Mouse (Mus musculus) ovary, adult 18-20 months (tissue): ENCODE data around the gene Sdha.

Experiments used
- DNase-seq: peaks from one replicate; pipeline ENCODE4 v3.0.0; 2022; ENCODE audit warnings: low spot score, mixed read lengths

The Sdha gene

GRCm38 (mm10) chr13:74302050-74303037 is 47.7 kb downstream of the Sdha start:
- DNase-seq = no peak

DNA sequence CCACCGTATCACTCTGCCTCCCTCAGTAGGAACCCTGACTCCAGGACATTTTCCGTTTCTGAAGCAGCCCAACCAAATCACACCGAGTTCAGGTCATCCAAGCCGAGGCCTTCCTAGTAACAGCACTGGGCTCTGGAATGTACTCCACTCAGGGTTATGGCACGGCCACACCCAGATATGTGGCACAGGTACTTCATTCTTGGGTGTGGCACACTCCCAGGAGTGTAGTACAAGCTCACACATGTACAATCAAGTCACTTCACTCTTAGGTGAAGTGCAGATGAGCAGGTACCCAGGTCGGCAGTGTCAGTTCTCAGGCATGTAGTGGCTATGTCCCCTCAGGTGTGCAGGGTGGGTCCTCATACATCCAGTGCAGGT is 48.5 kb downstream of the Sdha start:
- no peak for DNase-seq

GRCm38 (mm10) chr13:74300925-74301606 is 49.0 kb downstream of the Sdha start:
- DNase-seq = peak; percentile 12

- DNase-seq = no peak
Measured at GRCm38 (mm10) chr13:74296376-74296775, 53.7 kb downstream of the Sdha start.

DNA sequence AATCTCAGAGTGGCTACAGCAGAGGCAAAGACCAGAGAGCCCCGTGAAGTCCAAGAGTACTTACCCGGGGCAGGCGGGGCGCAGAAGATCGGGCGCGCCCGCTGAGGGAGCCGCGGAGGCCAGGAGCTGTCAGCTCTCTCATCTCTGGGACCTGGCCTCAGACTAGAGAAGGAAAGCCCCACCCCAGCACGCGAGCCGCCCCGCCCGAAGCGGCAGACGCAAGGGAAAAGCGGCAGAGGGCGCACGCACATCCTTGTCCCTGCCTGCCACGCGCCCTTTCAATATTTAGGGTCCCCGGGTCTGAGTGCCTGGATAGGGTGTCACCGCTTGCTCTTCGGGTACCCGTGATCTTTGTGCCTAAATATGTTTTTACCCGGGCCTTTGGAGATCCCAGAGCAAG is 57.9 kb downstream of the Sdha start, which contains the start of gene Ahrr:
Gene Ahrr, minus strand, starts transcription at position 165 of the 400 bp plus-strand sequence.
- peak; percentile 42 for DNase-seq

- DNase-seq = no peak
Measured at GRCm38 (mm10) chr13:74289646-74290045, 60.4 kb downstream of the Sdha start.

GRCm38 (mm10) chr13:74282299-74282698 is 67.8 kb downstream of the Sdha start:
- DNase-seq = no peak

GRCm38 (mm10) chr13:74275726-74276125 is 74.4 kb downstream of the Sdha start:
- no peak for DNase-seq
